Mouse (Mus musculus) spleen, embryonic (tissue): ENCODE data around the gene Syne4.

ENCODE experiments used
- CTCF ChIA-PET: fragments of 350-600 bp; sonication (Branson Sonifier 250); formaldehyde crosslinking; loops from one replicate; lab custom pipeline; 2022; lab: Charles Lee

The Syne4 gene

GRCm38 (mm10) chr7:30295103-30295502, 19.5 kb upstream of the Syne4 start:
- CTCF ChIA-PET, result no interaction called here

GRCm38 (mm10) chr7:30296816-30297215, 17.8 kb upstream of the Syne4 start:
- CTCF ChIA-PET, result no interaction called here

- CTCF ChIA-PET, result no interaction called here
Observed at GRCm38 (mm10) chr7:30297266-30297665, 17.3 kb upstream of the Syne4 start.

GRCm38 (mm10) chr7:30300914-30301313, 13.7 kb upstream of the Syne4 start:
- CTCF ChIA-PET, result interaction anchor here (0.6 to 1.0 kb wide), 3 partner anchors 12 to 132 kb away, joined by 4 to 11 read pairs (median 5); no protein-coding TSS in a partner anchor

GRCm38 (mm10) chr7:30306083-30306779, 8.4 kb upstream of the Syne4 start:
- CTCF ChIA-PET, result no interaction called here

- CTCF ChIA-PET, result interaction anchor here (1.5 kb wide), 1 partner anchor 14 kb away, joined by 7 read pairs; the partner anchor contains the start of gene E130208F15Rik
Observed at GRCm38 (mm10) chr7:30308076-30309005, 6.3 kb upstream of the Syne4 start, which contains the start of gene Alkbh6. Gene Alkbh6 (plus strand): TSS chr7:30308717.

GRCm38 (mm10) chr7:30309395-30310129, 5.0 kb upstream of the Syne4 start:
- CTCF ChIA-PET, result interaction anchor here (1.5 kb wide), 1 partner anchor 13 kb away, joined by 7 read pairs; the partner anchor contains the start of gene E130208F15Rik

- CTCF ChIA-PET, result interaction anchor here (1.5 kb wide), 1 partner anchor 12 kb away, joined by 7 read pairs; the partner anchor contains the start of gene E130208F15Rik
Observed at GRCm38 (mm10) chr7:30310136-30310535, 4.5 kb upstream of the Syne4 start.

GRCm38 (mm10) chr7:30313666-30314320, 814 bp upstream of the Syne4 start:
- CTCF ChIA-PET, result no interaction called here

GRCm38 (mm10) chr7:30315559-30316529, 1.2 kb downstream of the Syne4 start:
- CTCF ChIA-PET, result no interaction called here

- CTCF ChIA-PET, result no interaction called here
Observed at GRCm38 (mm10) chr7:30318142-30318541, 3.5 kb downstream of the Syne4 start.

- CTCF ChIA-PET, result no interaction called here
Observed at GRCm38 (mm10) chr7:30320946-30321345, 6.3 kb downstream of the Syne4 start.

GRCm38 (mm10) chr7:30321539-30322284, 7.1 kb downstream of the Syne4 start, which contains the start of gene E130208F15Rik:
Gene E130208F15Rik (plus strand): TSS chr7:30321740.
- CTCF ChIA-PET, result interaction anchor here (2.0 kb wide), 1 partner anchor 12 kb away, joined by 7 read pairs; no protein-coding TSS in a partner anchor

GRCm38 (mm10) chr7:30322285-30322667, 7.7 kb downstream of the Syne4 start:
- CTCF ChIA-PET, result interaction anchor here (2.0 kb wide), 1 partner anchor 13 kb away, joined by 7 read pairs; no protein-coding TSS in a partner anchor

- CTCF ChIA-PET, result interaction anchor here (2.0 kb wide), 1 partner anchor 13 kb away, joined by 7 read pairs; no protein-coding TSS in a partner anchor
Observed at GRCm38 (mm10) chr7:30322865-30323264, 8.3 kb downstream of the Syne4 start.

GRCm38 (mm10) chr7:30323795-30324194, 9.2 kb downstream of the Syne4 start, which contains the start of gene Sdhaf1:
Gene Sdhaf1 (minus strand): TSS chr7:30323895.
- CTCF ChIA-PET, result interaction anchor here (0.6 kb wide), 1 partner anchor 110 kb away, joined by 3 read pairs; no protein-coding TSS in a partner anchor

- CTCF ChIA-PET, result interaction anchor here (0.6 kb wide), 1 partner anchor 109 kb away, joined by 3 read pairs; no protein-coding TSS in a partner anchor
Observed at GRCm38 (mm10) chr7:30324300-30324944, 9.8 kb downstream of the Syne4 start.

- CTCF ChIA-PET, result no interaction called here
Observed at GRCm38 (mm10) chr7:30325364-30325763, 10.8 kb downstream of the Syne4 start.
